Mouse (Mus musculus) myocyte (in vitro differentiated cells): ENCODE measurements around the gene Tbc1d16. TPM values are rescaled to one million over a fixed set of nuclear protein-coding genes. Genes with fewer than 3 reads are reported as not detected.

Experiments used
- H3K27me3 ChIP-seq: one replicate; pipeline ENCODE4 v1.6.1; 2011; ENCODE audit not compliant: control insufficient read depth, insufficient read depth, insufficient read length
- H3K36me3 ChIP-seq: one replicate; pipeline ENCODE4 v1.6.1; 2011; ENCODE audit not compliant: control insufficient read depth, insufficient read depth
- H3K4me2 ChIP-seq: one replicate; pipeline ENCODE4 v1.6.1; 2011; ENCODE audit warnings: low read depth, control low read depth
- H3K4me3 ChIP-seq: one replicate; pipeline ENCODE4 v1.5.1; 2011; ENCODE audit warnings: mild to moderate bottlenecking, control low read depth, moderate library complexity
- H3K79me2 ChIP-seq: one replicate; pipeline ENCODE4 v1.6.1; 2011; ENCODE audit not compliant: control insufficient read depth, insufficient read depth
- H3ac ChIP-seq: one replicate; pipeline ENCODE4 v1.6.1; 2011; ENCODE audit not compliant: control insufficient read depth, insufficient read length
- CEBPB ChIP-seq: IDR thresholded peaks from 2 replicates; pipeline ENCODE4 v1.6.1; 2011; ENCODE audit warnings: mild to moderate bottlenecking, moderate library complexity; ENCODE audit not compliant: poor library complexity, insufficient read depth, severe bottlenecking
- E2F4 ChIP-seq: IDR thresholded peaks from one replicate; pipeline ENCODE4 v1.6.1; 2011; ENCODE audit warnings: mild to moderate bottlenecking, control low read depth, moderate library complexity; ENCODE audit not compliant: insufficient read depth
- MAX ChIP-seq: IDR thresholded peaks from one replicate; pipeline ENCODE4 v1.6.1; 2011; ENCODE audit warnings: low read depth, mild to moderate bottlenecking, control low read depth
- MYOD1 ChIP-seq, 3 experiments: IDR thresholded peaks; one replicate each; pipeline ENCODE4 v1.6.1; 2011; ENCODE audit warnings: control low read depth in 2 of 3, low read depth in 2 of 3, mild to moderate bottlenecking in 2 of 3, moderate library complexity in 1 of 3; ENCODE audit not compliant: insufficient read length in 2 of 3, control insufficient read depth in 1 of 3
- MYOG ChIP-seq, 3 experiments: IDR thresholded peaks; one replicate each; pipeline ENCODE4 v1.6.1; 2011; ENCODE audit warnings: control low read depth in 2 of 3, low read depth in 2 of 3, mild to moderate bottlenecking in 2 of 3; ENCODE audit not compliant: insufficient read length in 2 of 3, control insufficient read depth in 1 of 3, insufficient read depth in 1 of 3
- POLR2A ChIP-seq: IDR thresholded peaks from one replicate; pipeline ENCODE4 v1.6.1; 2011; ENCODE audit warnings: low read depth, mild to moderate bottlenecking, control low read depth, moderate library complexity; ENCODE audit not compliant: insufficient read length
- POLR2AphosphoS2 ChIP-seq: IDR thresholded peaks from one replicate; pipeline ENCODE4 v1.6.1; 2011; ENCODE audit warnings: low read depth, control low read depth; ENCODE audit not compliant: insufficient read length
- REST ChIP-seq: IDR thresholded peaks from one replicate; pipeline ENCODE4 v1.6.1; 2011; ENCODE audit warnings: mild to moderate bottlenecking, control low read depth, moderate library complexity; ENCODE audit not compliant: insufficient read depth, insufficient read length
- SRF ChIP-seq: IDR thresholded peaks from one replicate; pipeline ENCODE4 v1.6.1; 2011; ENCODE audit warnings: low read depth; ENCODE audit not compliant: control insufficient read depth, insufficient read length
- TCF12 ChIP-seq: IDR thresholded peaks from one replicate; pipeline ENCODE4 v1.6.1; 2011; ENCODE audit warnings: mild to moderate bottlenecking, control low read depth; ENCODE audit not compliant: poor library complexity, insufficient read depth, severe bottlenecking
- TCF3 ChIP-seq: IDR thresholded peaks from one replicate; pipeline ENCODE4 v1.6.1; 2011; ENCODE audit warnings: low read depth, control low read depth; ENCODE audit not compliant: insufficient read length
- USF1 ChIP-seq: IDR thresholded peaks from one replicate; pipeline ENCODE4 v1.6.1; 2011; ENCODE audit warnings: low read depth, mild to moderate bottlenecking, control low read depth, moderate library complexity
- polyA plus RNA-seq: library from polyadenylated mRNA; unstranded; fragments of >200 nt; fragmentation: generic; extraction: Trizol; gene quantifications from one replicate; pipeline ENCODE4 v1.2.1, GENCODE M21; 2012; ENCODE audit warnings: missing spikeins

Tbc1d16 gene
- polyA plus RNA-seq, 1 experiment: 8.5 TPM

GRCm38 (mm10) chr11:119129281-119130058, 98.8 kb downstream of the Tbc1d16 start:
- H3K4me3 ChIP-seq: no peak overlapping the region
- no peaks in the 10 kb centered on the region for H3K79me2 ChIP-seq
- no peak overlapping the region for H3K4me2 ChIP-seq
- no peak overlapping the region for H3ac ChIP-seq
- no peaks in the 10 kb centered on the region for H3K36me3 ChIP-seq
- TF ChIP-seq E2F4: no peak
- no peak for TF ChIP-seq USF1
- no peak for TF ChIP-seq SRF
- TF ChIP-seq MAX: no peak
- no peak for TF ChIP-seq REST
- no peak for TF ChIP-seq POLR2A
- no peak for TF ChIP-seq CEBPB
- H3K27me3 ChIP-seq: no peaks in the 10 kb centered on the region

- Histone ChIP-seq H3K36me3 (no peaks in the 10 kb centered on the region), H3K4me3 (no peak overlapping the region), H3K4me2 (peak overlapping the region; percentile 82), H3K79me2 (no peaks in the 10 kb centered on the region), H3ac (no peak overlapping the region), H3K27me3 (no peaks in the 10 kb centered on the region)
- TF ChIP-seq POLR2A: no peak
- no peak for TF ChIP-seq SRF
- no peak for TF ChIP-seq TCF12
- TF ChIP-seq POLR2AphosphoS2: no peak
- TF ChIP-seq MYOD1 (IDR thresholded peaks at IDR 0.05; ENCODE audit: control insufficient read depth in 1 of 3, insufficient read length in 2 of 3, low read depth in 2 of 3): no peak
- TF ChIP-seq USF1: no peak
- no peak for TF ChIP-seq CEBPB
- no peak for TF ChIP-seq E2F4
- no peak for TF ChIP-seq TCF3
- TF ChIP-seq REST: no peak
These were observed 99.5 kb downstream of the Tbc1d16 start for GRCm38 (mm10) chr11:119128668-119129280.

DNA sequence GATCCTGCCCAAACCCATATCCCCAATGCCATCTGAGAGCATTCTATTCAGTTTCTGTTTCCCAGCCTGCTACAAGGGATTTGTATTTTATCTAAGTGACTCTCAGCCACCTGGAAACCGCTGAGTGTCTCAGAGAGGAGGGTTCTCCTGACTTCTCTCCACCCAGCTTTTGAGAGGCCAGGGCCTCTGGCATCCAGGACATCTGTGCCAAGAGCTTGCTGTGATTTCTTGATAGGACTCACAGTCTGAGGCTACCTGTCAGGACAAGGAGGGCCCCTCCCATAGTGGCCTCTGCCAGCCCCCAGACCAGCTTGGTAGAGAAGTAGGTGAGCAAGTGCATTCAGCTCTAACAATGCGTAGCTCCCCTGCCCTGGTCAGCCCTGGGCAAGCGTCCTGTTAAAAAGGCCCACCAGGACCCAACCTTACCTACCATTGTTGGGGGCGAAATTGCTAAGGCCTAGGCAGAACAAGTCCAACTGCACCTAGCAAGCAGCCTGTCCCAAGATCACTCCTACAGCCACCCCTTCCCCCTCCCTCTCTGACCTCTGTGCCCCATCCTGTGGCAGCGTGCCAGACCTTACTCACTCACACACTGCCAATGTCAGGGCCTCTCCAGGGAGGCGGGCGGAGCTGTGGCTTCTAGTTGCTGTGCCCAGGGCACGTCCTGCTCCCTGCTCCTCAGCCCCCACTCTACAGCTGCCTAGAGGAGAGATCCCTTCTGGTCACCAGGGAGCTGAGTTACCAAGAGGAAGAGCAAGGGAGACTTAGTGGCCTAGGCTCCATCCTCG, 100.4 kb downstream of the Tbc1d16 start:
- H3ac ChIP-seq: no peak overlapping the region
- H3K4me3 ChIP-seq: peak overlapping the region; percentile 1
- H3K27me3 ChIP-seq: no peaks in the 10 kb centered on the region
- no peaks in the 10 kb centered on the region for H3K36me3 ChIP-seq
- peak overlapping the region; percentile 82 for H3K4me2 ChIP-seq
- TF ChIP-seq CEBPB: no peak
- peak in 1 of 3 experiments; percentile 61 for TF ChIP-seq MYOG (IDR thresholded peaks at IDR 0.05; ENCODE audit: control insufficient read depth in 1 of 3, insufficient read depth in 1 of 3, insufficient read length in 2 of 3, low read depth in 2 of 3)
- TF ChIP-seq MYOD1 (IDR thresholded peaks at IDR 0.05; ENCODE audit: control insufficient read depth in 1 of 3, insufficient read length in 2 of 3, low read depth in 2 of 3): peak in 1 of 3 experiments; percentile 60
- no peaks in the 10 kb centered on the region for H3K79me2 ChIP-seq

- H3K4me2 ChIP-seq: peak overlapping the region; percentile 82
These were observed 101.2 kb downstream of the Tbc1d16 start for GRCm38 (mm10) chr11:119127147-119127546.

More at GRCm38 (mm10) chr11:119127147-119127546, 101.2 kb downstream of the Tbc1d16 start:
- Histone ChIP-seq H3ac (no peak overlapping the region), H3K36me3 (no peaks in the 10 kb centered on the region), H3K4me3 (peak overlapping the region; percentile 1), H3K79me2 (no peaks in the 10 kb centered on the region), H3K27me3 (no peaks in the 10 kb centered on the region)
- TF ChIP-seq SRF (no peak), POLR2A (peak; percentile 17), POLR2AphosphoS2 (peak; percentile 23), MYOG (IDR thresholded peaks at IDR 0.05; ENCODE audit: control insufficient read depth in 1 of 3, insufficient read depth in 1 of 3, insufficient read length in 2 of 3, low read depth in 2 of 3) (peak; percentile 9 to 76 (median 18)), MYOD1 (IDR thresholded peaks at IDR 0.05; ENCODE audit: control insufficient read depth in 1 of 3, insufficient read length in 2 of 3, low read depth in 2 of 3) (peak in 2 of 3 experiments; percentile 28 to 59)
